Mouse (Mus musculus) stomach, postnatal 0 days (tissue): Measurements from ENCODE around the gene Dcx.

Experiments
- CTCF ChIP-seq: IDR thresholded peaks from 2 replicates; pipeline ENCODE4 v1.5.1; 2016; ENCODE audit warnings: antibody characterized with exemption, low read depth, mild to moderate bottlenecking, moderate library complexity
- EP300 ChIP-seq: optimal IDR thresholded peaks from 2 replicates; pipeline ENCODE3; 2016; ENCODE audit warnings: antibody characterized with exemption

- TF ChIP-seq EP300 (no peak), CTCF (no peak)
Observed at GRCm38 (mm10) chrX:143885765-143886164, 47.3 kb downstream of the Dcx start.
